Mouse (Mus musculus) left cerebral cortex, adult 2 months (tissue): Measurements from ENCODE around the gene Ebp. TPM values are rescaled to one million over a fixed set of nuclear protein-coding genes. Genes with fewer than 3 reads are reported as not detected.
A peak's percentile ranks its signal among the peaks of the same experiment; 100 is the strongest.

Experiments used
- DNase-seq, 2 experiments: peaks; one replicate each; pipeline ENCODE4 v3.0.0; 2021 to 2022; ENCODE audit warnings: low spot score in 2 of 2, mixed read lengths in 1 of 2; ENCODE audit errors: extremely low spot score in 1 of 2
- H3K27ac ChIP-seq: fragments of 200-600 bp; 2 replicates; pipeline ENCODE4 v1.8.1; 2022
- H3K4me3 ChIP-seq: fragments of 200-600 bp; 2 replicates; pipeline ENCODE4 v1.8.1; 2022
- CTCF ChIP-seq: fragments of 200-600 bp; IDR thresholded peaks from 2 replicates; pipeline ENCODE4 v1.8.1; 2022; ENCODE audit warnings: antibody characterized with exemption, mild to moderate bottlenecking, moderate library complexity
- intact Hi-C: fragments of 180-260 bp; cut with DNase I; formaldehyde crosslinking; loops from one replicate; pipeline ENCODE4 v1.15.1; 2025
- total RNA-seq, 2 experiments: library from RNA; stranded (reverse); gene quantifications; 2 replicates each; pipeline ENCODE4 v1.2.3; 2021

Gene Ebp
- total RNA-seq, 2 experiments from 2014 or later, result 34.8 to 35.7 TPM

GRCm38 (mm10) chrX:8209720-8210119 is 16.4 kb upstream of the Ebp start:
- no peak for DNase-seq
- TF ChIP-seq CTCF, result no peak
- intact Hi-C loops, result no loop called here
- no peak overlapping the region for H3K4me3 ChIP-seq
- H3K27ac ChIP-seq, result no peak overlapping the region

DNA sequence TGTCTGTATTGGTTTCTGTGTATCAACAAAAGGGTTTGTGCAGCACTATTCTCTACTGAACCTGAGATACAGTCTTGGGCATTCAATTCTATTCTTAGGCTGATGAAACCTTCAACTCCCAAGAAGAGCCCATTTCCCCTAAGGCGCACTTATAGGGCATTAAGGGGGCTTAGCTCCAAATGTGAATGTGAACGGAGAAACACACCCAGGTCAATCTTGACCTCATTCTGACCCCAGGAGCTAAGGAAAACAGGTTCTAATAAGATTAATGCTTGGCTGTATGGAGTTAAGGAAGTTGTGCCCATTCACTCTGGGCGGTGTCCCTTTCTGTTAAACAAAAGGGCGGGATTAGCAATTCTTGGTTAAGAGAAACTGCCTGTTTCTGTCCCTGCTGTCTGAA is 13.9 kb upstream of the Ebp start:
- DNase-seq, result no peak
- Histone ChIP-seq H3K27ac (no peak overlapping the region), H3K4me3 (no peak overlapping the region)
- intact Hi-C loops, result no loop called here
- TF ChIP-seq CTCF, result no peak

DNA sequence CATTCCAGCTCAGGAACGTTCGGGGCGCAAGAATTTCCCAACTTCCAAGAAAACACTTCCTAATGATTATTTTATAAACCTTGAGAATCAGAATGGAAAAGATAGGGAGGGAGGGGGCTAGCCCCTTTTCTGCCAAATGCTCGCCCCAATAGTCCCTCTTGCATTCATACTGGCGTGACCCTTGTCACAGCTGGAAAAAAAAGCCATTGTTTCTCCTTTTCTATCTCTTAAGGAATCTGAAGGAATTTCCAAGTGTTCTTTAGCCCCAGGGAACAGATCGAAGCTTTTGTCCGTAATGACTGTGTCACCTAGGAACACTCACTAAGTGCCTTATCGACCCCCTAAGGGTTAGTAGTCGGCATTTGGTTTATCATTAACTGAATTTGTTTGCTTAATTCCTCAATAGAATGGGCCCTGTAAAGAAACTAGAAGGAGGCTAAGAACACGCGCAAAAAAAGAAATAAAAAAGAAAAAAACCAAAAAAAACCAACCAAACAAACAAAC is 13.4 kb upstream of the Ebp start:
- no peak for DNase-seq
- intact Hi-C loops, result no loop called here
- H3K4me3 ChIP-seq, result peak overlapping the region; percentile 56
- TF ChIP-seq CTCF, result no peak
- peak overlapping the region; percentile 92 for H3K27ac ChIP-seq

- peak within 1 kb of the TSS; percentile 56 for H3K4me3 ChIP-seq
- TF ChIP-seq CTCF, result no peak
- DNase-seq, result peak; percentile 78 to 82
- peak within 1 kb of the TSS; percentile 92 for H3K27ac ChIP-seq
- intact Hi-C loops, result no loop called here
Measured at GRCm38 (mm10) chrX:8206015-8206693, 12.8 kb upstream of the Ebp start, which contains the start of gene Porcn. Porcn (minus strand) TSS chrX:8206525.

GRCm38 (mm10) chrX:8205551-8205950 is 12.2 kb upstream of the Ebp start:
- intact Hi-C loops, result no loop called here
- peak overlapping the region; percentile 92 for H3K27ac ChIP-seq
- peak in 1 of 2 experiments; percentile 23 for DNase-seq
- TF ChIP-seq CTCF, result no peak
- H3K4me3 ChIP-seq, result peak overlapping the region; percentile 56

DNA sequence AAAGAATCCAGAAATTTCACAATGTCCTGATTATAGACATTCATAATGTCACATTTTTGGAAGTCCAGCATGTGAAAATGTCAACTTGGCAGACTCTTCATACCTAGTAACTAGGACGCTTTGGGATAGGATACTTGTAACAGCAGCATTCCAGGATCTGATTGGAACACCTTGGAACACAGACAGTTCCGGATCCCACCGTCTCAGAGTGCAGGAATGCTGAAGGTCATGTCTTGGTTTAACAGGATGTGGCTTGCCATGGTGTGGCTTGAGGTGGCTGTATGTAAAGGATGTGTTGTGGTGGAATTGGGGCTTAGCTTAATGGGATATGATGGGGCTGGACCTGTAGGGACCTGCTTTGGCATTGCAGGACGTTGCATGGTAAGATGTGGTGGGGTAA is 11.8 kb upstream of the Ebp start:
- intact Hi-C loops, result no loop called here
- peak overlapping the region; percentile 56; the same call in 1 of the 2 replicates for H3K4me3 ChIP-seq
- TF ChIP-seq CTCF, result no peak

GRCm38 (mm10) chrX:8204076-8204475 is 10.8 kb upstream of the Ebp start:
- TF ChIP-seq CTCF, result no peak
- no peak overlapping the region for H3K27ac ChIP-seq
- H3K4me3 ChIP-seq, result no peak overlapping the region
- DNase-seq, result no peak
- intact Hi-C loops, result loop anchor here (5.0 kb wide), 1 partner anchor 48 kb away; the partner anchor contains the start of gene Ftsj1

More for the DNA sequence above, 11.8 kb upstream of the Ebp start:
- H3K27ac ChIP-seq, result peak overlapping the region; percentile 92
- DNase-seq, result no peak

- no peak for TF ChIP-seq CTCF
- Histone ChIP-seq H3K4me3 (no peak overlapping the region), H3K27ac (no peak overlapping the region)
- intact Hi-C loops, result loop anchor here (5.0 kb wide), 1 partner anchor 49 kb away; the partner anchor contains the start of gene Ftsj1
- no peak for DNase-seq
Measured at GRCm38 (mm10) chrX:8203105-8203504, 9.8 kb upstream of the Ebp start.

DNA sequence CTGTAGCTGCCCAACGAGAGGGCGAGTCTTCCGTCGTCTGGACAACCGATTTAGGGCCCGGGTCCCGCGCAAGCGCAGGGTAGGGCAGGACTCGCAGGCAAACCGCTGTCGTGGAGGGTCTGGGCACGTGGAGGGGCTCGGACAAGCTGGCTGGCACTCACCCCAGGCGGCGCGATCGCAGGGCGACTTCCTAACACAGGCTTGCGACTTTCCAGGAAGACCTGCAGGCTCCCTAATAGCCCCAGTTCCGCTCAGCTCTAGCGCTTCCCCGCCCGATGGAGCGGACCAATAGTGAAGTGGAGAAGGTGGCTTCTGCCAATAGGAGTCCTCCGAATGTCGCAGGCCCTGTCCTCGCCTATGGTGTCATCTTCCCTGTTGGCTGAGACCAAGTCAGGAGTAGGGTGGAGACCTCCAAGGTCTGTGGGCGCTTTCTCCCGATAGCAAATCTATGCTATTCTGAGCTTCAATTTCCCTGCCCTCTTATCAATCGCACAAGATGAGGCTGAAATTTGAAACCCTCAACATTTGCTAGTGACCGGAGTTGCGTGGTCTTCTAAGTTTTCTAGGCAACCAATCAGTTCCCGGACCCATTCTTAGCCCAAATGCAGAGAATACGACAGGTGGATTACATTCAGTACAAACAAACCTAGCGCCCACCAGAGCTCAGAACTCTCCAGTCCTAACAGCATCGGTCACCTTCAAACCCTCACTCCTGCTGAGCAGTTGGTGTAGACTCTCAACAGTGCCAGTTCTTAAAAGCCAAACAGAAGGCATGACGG is 483 bp downstream of the Ebp start:
- no peak for TF ChIP-seq CTCF
- peak; percentile 70 to 78 for DNase-seq
- intact Hi-C loops, result loop anchor here (2.0 kb wide), 1 partner anchor 26 kb away; no protein-coding TSS in a partner anchor
- Histone ChIP-seq H3K4me3 (peak overlapping the region; percentile 61), H3K27ac (peak overlapping the region; percentile 85)

DNA sequence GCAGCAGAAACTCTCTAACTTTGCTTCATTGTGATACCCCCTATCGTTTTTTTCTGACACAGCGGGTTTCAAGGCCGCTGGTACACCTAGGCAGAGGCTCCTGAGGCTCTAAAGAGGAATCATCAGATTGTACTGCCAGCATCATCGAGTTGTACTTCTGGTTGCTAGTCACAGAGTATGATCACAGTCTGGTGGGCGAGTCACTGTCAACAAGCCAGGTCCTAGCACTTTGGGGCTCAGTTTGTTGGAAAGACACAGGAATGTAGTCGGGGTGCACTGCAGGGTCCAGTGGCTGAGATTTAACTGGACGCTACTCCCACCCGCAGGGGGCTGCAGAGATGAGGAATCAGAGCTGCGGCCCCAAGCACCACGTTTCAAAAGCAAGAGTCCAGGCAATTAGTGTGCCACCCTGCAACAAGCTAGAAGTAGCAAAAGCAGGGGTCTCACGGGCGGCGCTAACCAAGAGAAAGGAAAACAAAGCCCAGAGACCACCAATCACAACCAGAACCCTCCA is 1.1 kb downstream of the Ebp start:
- peak overlapping the region; percentile 85 for H3K27ac ChIP-seq
- intact Hi-C loops, result loop anchor here (2.0 kb wide), 1 partner anchor 27 kb away; no protein-coding TSS in a partner anchor
- TF ChIP-seq CTCF, result no peak
- no peak for DNase-seq
- H3K4me3 ChIP-seq, result peak overlapping the region; percentile 61

DNA sequence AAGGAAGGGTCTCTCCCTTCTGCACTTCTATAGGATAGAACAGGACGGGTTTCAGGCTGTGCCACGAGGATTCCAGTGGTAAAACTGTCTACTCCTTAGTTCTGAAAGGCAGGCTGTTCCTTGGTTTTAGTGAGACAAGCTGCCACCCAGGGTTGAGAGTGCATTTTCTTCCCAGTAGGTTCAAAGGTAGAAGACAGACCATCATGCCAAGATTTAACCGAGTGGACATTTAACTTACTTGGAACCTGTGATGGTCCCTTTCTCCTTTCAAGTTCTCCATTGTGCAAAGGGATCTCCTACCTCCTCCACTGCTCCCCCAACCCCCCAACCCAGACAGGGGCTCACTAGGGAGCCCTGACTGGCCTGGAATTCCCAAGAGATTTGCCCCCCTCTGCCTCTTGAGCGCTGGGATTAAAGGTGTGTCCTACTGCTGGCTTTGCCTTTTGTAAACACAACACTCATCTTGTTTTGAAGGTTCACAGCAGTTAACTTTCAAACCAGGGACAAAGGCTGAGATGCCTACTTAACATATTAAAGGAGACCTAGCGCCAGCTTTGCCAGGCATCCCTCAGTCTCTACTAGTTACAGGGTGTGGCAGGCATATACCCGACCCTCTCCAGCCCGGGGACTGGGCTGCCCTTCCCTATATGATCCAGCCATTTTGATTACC is 10.3 kb downstream of the Ebp start:
- no peak for DNase-seq
- Histone ChIP-seq H3K4me3 (no peak overlapping the region), H3K27ac (no peak overlapping the region)
- intact Hi-C loops, result no loop called here
- TF ChIP-seq CTCF, result no peak
